Mouse (Mus musculus): ENCODE results near the gene Crebrf.

The Crebrf gene

DNA sequence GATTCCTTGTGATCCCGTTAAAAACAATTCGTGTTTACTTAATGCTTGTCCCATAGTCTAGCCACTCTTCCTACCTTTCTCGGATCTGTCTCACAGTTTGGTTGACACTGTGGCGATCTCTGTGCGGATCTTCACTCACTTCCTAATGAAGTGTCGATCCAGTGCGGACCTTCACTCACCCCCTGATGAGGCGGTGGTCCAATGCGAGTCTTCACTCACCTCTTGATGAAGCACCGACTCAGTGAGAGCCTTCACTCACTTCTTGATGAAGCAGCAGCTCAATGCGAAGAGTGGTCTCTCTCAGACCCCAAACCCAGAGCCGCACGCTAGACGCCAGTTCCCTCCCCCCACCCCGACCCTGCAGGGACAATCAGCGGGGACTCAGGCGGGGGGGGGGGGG, 110.7 kb downstream of the Crebrf start:
- no peak for DNase-seq (ENCODE audit: low read depth, low spot score)
